Mouse (Mus musculus) limb, embryonic 13.5 days (tissue): ENCODE measurements around the gene Rpp21. TPM values are rescaled to one million over a fixed set of nuclear protein-coding genes. Genes with fewer than 3 reads are reported as not detected.

Experiments used
- ATAC-seq: fragments of 200-750 bp; cut with Nextera tagmentation; 2 replicates; pipeline ENCODE4 v1.8.0; 2017; ENCODE audit warnings: low read depth, moderate number of reproducible peaks, moderate TSS enrichment; ENCODE audit not compliant: low FRiP score
- H3K27ac ChIP-seq: fragments of 300-500 bp; sonication (generic); 2 replicates; pipeline ENCODE4 v1.5.1; 2015; ENCODE audit warnings: inconsistent platforms, mild to moderate bottlenecking, moderate library complexity
- H3K27me3 ChIP-seq: fragments of 300-500 bp; sonication (generic); 2 replicates; pipeline ENCODE4 v1.6.1; 2015; ENCODE audit warnings: mild to moderate bottlenecking, inconsistent platforms
- H3K36me3 ChIP-seq: fragments of 300-500 bp; sonication (generic); 2 replicates; pipeline ENCODE4 v1.6.1; 2015; ENCODE audit warnings: inconsistent platforms, mild to moderate bottlenecking, moderate library complexity
- H3K4me1 ChIP-seq: fragments of 300-500 bp; sonication (generic); 2 replicates; pipeline ENCODE4 v1.6.1; 2015; ENCODE audit warnings: inconsistent platforms
- H3K4me2 ChIP-seq: fragments of 300-500 bp; sonication (generic); replicated peaks from 2 replicates; pipeline ENCODE4 v1.6.1; 2015; ENCODE audit warnings: inconsistent platforms, mild to moderate bottlenecking, moderate library complexity
- H3K4me3 ChIP-seq: fragments of 300-500 bp; sonication (generic); 2 replicates; pipeline ENCODE4 v1.5.1; 2015; ENCODE audit warnings: moderate library complexity, mild to moderate bottlenecking, inconsistent platforms
- H3K9ac ChIP-seq: fragments of 300-500 bp; sonication (generic); 2 replicates; pipeline ENCODE4 v1.6.1; 2015; ENCODE audit warnings: mild to moderate bottlenecking, inconsistent platforms
- H3K9me3 ChIP-seq: fragments of 300-500 bp; sonication (generic); 2 replicates; pipeline ENCODE4 v1.6.1; 2016; ENCODE audit warnings: inconsistent platforms
- WGBS: fragments of 180-500 bp; shearing (Covaris S2); methylation state at CpG from one replicate; pipeline ENCODE4 v1.1.7; 2015; 5-methylcytosine and 5-hydroxymethylcytosine counted together
- polyA plus RNA-seq: library from polyadenylated mRNA; unstranded; fragments of >200 nt; fragmentation: Nextera tagmentation; extraction: Ambion mirVana; gene quantifications from 2 replicates; pipeline ENCODE4 v1.2.1, GENCODE M21; 2015

Gene Rpp21
- 92.5 and 96.7 TPM in 2 replicates for polyA plus RNA-seq

- peaks cover 50% of the 10 kb centered on the region for H3K36me3 ChIP-seq
- peaks cover 6% of the 10 kb centered on the region for H3K4me1 ChIP-seq
- 48% methylated on average over 6 of the region's 6 CpGs for WGBS
- H3K27me3 ChIP-seq: 0 out of 2 replicates have a peak, but pooled peaks cover 3% of the 10 kb centered on the region
- no peaks in the 10 kb centered on the region for H3K9me3 ChIP-seq
- H3K27ac ChIP-seq: peak within 1 kb of the TSS; percentile 78
- ATAC-seq: no peak
- H3K4me2 ChIP-seq: peak within 1 kb of the TSS; percentile 63
- peak within 1 kb of the TSS; percentile 80 for H3K9ac ChIP-seq
- peak within 1 kb of the TSS; percentile 78 for H3K4me3 ChIP-seq
These were observed at the start of gene Rpp21 for GRCm38 (mm10) chr17:36257969-36258368. Gene Rpp21 (minus strand): TSS chr17:36258069.

- H3K4me2 ChIP-seq: no peak within 1 kb of the TSS
- H3K4me3 ChIP-seq: no peak within 1 kb of the TSS
- no peaks in the 10 kb centered on the region for H3K27me3 ChIP-seq
- H3K27ac ChIP-seq: no peak within 1 kb of the TSS
- 94% methylated on average over 2 of the region's 2 CpGs for WGBS
- no peak for ATAC-seq
- H3K9ac ChIP-seq: no peak within 1 kb of the TSS
- peaks cover 12% of the 10 kb centered on the region for H3K36me3 ChIP-seq
- H3K4me1 ChIP-seq: no peaks in the 10 kb centered on the region
- H3K9me3 ChIP-seq: peaks cover 10% of the 10 kb centered on the region; the same call in 1 of the 2 replicates
These were observed 28.5 kb upstream of the Rpp21 start, which contains the start of gene H2-M10.2 for GRCm38 (mm10) chr17:36286390-36286789. Gene H2-M10.2 (minus strand): TSS chr17:36286490.

- Histone ChIP-seq H3K27ac (no peak overlapping the region), H3K9me3 (peaks cover 11% of the 10 kb centered on the region; the same call in 1 of the 2 replicates), H3K9ac (no peak overlapping the region), H3K36me3 (peaks cover 46% of the 10 kb centered on the region), H3K4me1 (no peaks in the 10 kb centered on the region), H3K4me2 (no peak overlapping the region), H3K27me3 (no peaks in the 10 kb centered on the region), H3K4me3 (no peak overlapping the region)
- WGBS: 93% methylated on average over 4 of the region's 4 CpGs
- ATAC-seq: no peak
These were observed 23.8 kb upstream of the Rpp21 start for GRCm38 (mm10) chr17:36281521-36282245.

GRCm38 (mm10) chr17:36274776-36275175, 16.9 kb upstream of the Rpp21 start:
- Histone ChIP-seq H3K36me3 (peaks cover 49% of the 10 kb centered on the region), H3K27me3 (no peaks in the 10 kb centered on the region), H3K27ac (no peak overlapping the region), H3K9me3 (no peaks in the 10 kb centered on the region), H3K4me3 (no peak overlapping the region), H3K9ac (0 out of 2 replicates have a peak overlapping the region, but pooled peaks have one; percentile 35), H3K4me1 (peaks cover 29% of the 10 kb centered on the region), H3K4me2 (no peak overlapping the region)
- ATAC-seq: no peak
- WGBS: 90% methylated on average over 4 of the region's 4 CpGs

GRCm38 (mm10) chr17:36273796-36274195, 15.9 kb upstream of the Rpp21 start:
- H3K36me3 ChIP-seq: peaks cover 42% of the 10 kb centered on the region
- ATAC-seq: no peak

GRCm38 (mm10) chr17:36272643-36273366, 14.9 kb upstream of the Rpp21 start:
- Histone ChIP-seq H3K4me1 (peaks cover 31% of the 10 kb centered on the region), H3K27ac (no peak overlapping the region), H3K4me2 (peak overlapping the region; percentile 94), H3K9me3 (no peaks in the 10 kb centered on the region), H3K4me3 (peak overlapping the region; percentile 87), H3K27me3 (no peaks in the 10 kb centered on the region), H3K36me3 (peaks cover 43% of the 10 kb centered on the region), H3K9ac (peak overlapping the region; percentile 92)
- WGBS: 80% methylated on average over 9 of the region's 9 CpGs
- ATAC-seq: no peak

More at GRCm38 (mm10) chr17:36273796-36274195, 15.9 kb upstream of the Rpp21 start:
- Histone ChIP-seq H3K4me1 (peaks cover 31% of the 10 kb centered on the region), H3K9ac (no peak overlapping the region), H3K27me3 (no peaks in the 10 kb centered on the region), H3K4me2 (peak overlapping the region; percentile 94; the same call in 1 of the 2 replicates), H3K27ac (no peak overlapping the region), H3K4me3 (no peak overlapping the region), H3K9me3 (no peaks in the 10 kb centered on the region)
- WGBS: 92% methylated on average over 4 of the region's 4 CpGs

- H3K4me3 ChIP-seq: peak within 1 kb of the TSS; percentile 87
- H3K36me3 ChIP-seq: peaks cover 49% of the 10 kb centered on the region
- no peaks in the 10 kb centered on the region for H3K27me3 ChIP-seq
- peak within 1 kb of the TSS; percentile 90 for H3K27ac ChIP-seq
- under 1% methylated on average over 39 of the region's 43 CpGs for WGBS
- ATAC-seq: peak; percentile 81
- H3K4me1 ChIP-seq: peaks cover 31% of the 10 kb centered on the region
- H3K9ac ChIP-seq: peak within 1 kb of the TSS; percentile 92
- peak within 1 kb of the TSS; percentile 94 for H3K4me2 ChIP-seq
- H3K9me3 ChIP-seq: no peaks in the 10 kb centered on the region
These were observed 13.9 kb upstream of the Rpp21 start, which contains the start of gene Trim39 for GRCm38 (mm10) chr17:36271586-36272256. Gene Trim39 (minus strand): TSS chr17:36272247.

GRCm38 (mm10) chr17:36270956-36271585, 13.2 kb upstream of the Rpp21 start:
- ATAC-seq: peak; percentile 91
- H3K9me3 ChIP-seq: no peaks in the 10 kb centered on the region
- WGBS: under 1% methylated on average over 64 of the region's 84 CpGs
- peak overlapping the region; percentile 92 for H3K9ac ChIP-seq
- H3K36me3 ChIP-seq: peaks cover 49% of the 10 kb centered on the region
- peak overlapping the region; percentile 90 for H3K27ac ChIP-seq
- peak overlapping the region; percentile 94 for H3K4me2 ChIP-seq
- H3K27me3 ChIP-seq: no peaks in the 10 kb centered on the region
- H3K4me3 ChIP-seq: peak overlapping the region; percentile 87
- H3K4me1 ChIP-seq: peaks cover 31% of the 10 kb centered on the region

GRCm38 (mm10) chr17:36265834-36266233, 8.0 kb upstream of the Rpp21 start:
- Histone ChIP-seq H3K9ac (no peak overlapping the region), H3K9me3 (no peaks in the 10 kb centered on the region), H3K4me2 (no peak overlapping the region), H3K27ac (no peak overlapping the region), H3K4me1 (peaks cover 10% of the 10 kb centered on the region), H3K27me3 (no peaks in the 10 kb centered on the region), H3K36me3 (peaks cover 75% of the 10 kb centered on the region), H3K4me3 (no peak overlapping the region)
- ATAC-seq: no peak
- WGBS: 73% methylated on average over 5 of the region's 5 CpGs

GRCm38 (mm10) chr17:36264273-36264925, 6.5 kb upstream of the Rpp21 start:
- Histone ChIP-seq H3K9ac (no peak overlapping the region), H3K9me3 (no peaks in the 10 kb centered on the region), H3K4me2 (no peak overlapping the region), H3K27ac (no peak overlapping the region), H3K36me3 (peaks cover 90% of the 10 kb centered on the region), H3K4me1 (no peaks in the 10 kb centered on the region), H3K27me3 (no peaks in the 10 kb centered on the region), H3K4me3 (no peak overlapping the region)
- ATAC-seq: no peak
- 87% methylated on average over 3 of the region's 3 CpGs for WGBS

GRCm38 (mm10) chr17:36261511-36262166, 3.8 kb upstream of the Rpp21 start:
- ATAC-seq: no peak
- H3K9me3 ChIP-seq: no peaks in the 10 kb centered on the region
- H3K4me3 ChIP-seq: no peak overlapping the region
- H3K27ac ChIP-seq: no peak overlapping the region
- H3K4me1 ChIP-seq: peaks cover 4% of the 10 kb centered on the region
- H3K36me3 ChIP-seq: peaks cover 80% of the 10 kb centered on the region
- no peaks in the 10 kb centered on the region for H3K27me3 ChIP-seq
- no peak overlapping the region for H3K4me2 ChIP-seq
- 95% methylated on average over 9 of the region's 9 CpGs for WGBS
- no peak overlapping the region for H3K9ac ChIP-seq
